Mouse (Mus musculus): Measurements from ENCODE around the gene Fgf12.

The Fgf12 gene

GRCm38 (mm10) chr16:28311618-28312017 is 441.2 kb downstream of the Fgf12 start:
- in situ Hi-C loops (cut with MboI) = no loop called here

GRCm38 (mm10) chr16:28303889-28304288 is 449.0 kb downstream of the Fgf12 start:
- in situ Hi-C loops (cut with MboI) = no loop called here

- in situ Hi-C loops (cut with MboI) = no loop called here
Measured at GRCm38 (mm10) chr16:28289689-28290330, 463.1 kb downstream of the Fgf12 start.

- in situ Hi-C loops (cut with MboI) = no loop called here
Measured at GRCm38 (mm10) chr16:28257904-28258303, 495.0 kb downstream of the Fgf12 start.

- in situ Hi-C loops (cut with MboI) = no loop called here
Measured at GRCm38 (mm10) chr16:28254303-28254702, 498.6 kb downstream of the Fgf12 start.

GRCm38 (mm10) chr16:28251930-28252329 is 500.9 kb downstream of the Fgf12 start:
- in situ Hi-C loops (cut with MboI) = no loop called here

GRCm38 (mm10) chr16:28242867-28243649 is 509.8 kb downstream of the Fgf12 start:
- in situ Hi-C loops (cut with MboI) = no loop called here

- in situ Hi-C loops (cut with MboI) = no loop called here
Measured at GRCm38 (mm10) chr16:28239382-28239781, 513.5 kb downstream of the Fgf12 start.

- in situ Hi-C loops (cut with MboI) = no loop called here
Measured at GRCm38 (mm10) chr16:28238019-28238868, 514.6 kb downstream of the Fgf12 start.

- in situ Hi-C loops (cut with MboI) = no loop called here
Measured at GRCm38 (mm10) chr16:28215930-28216329, 536.9 kb downstream of the Fgf12 start.

GRCm38 (mm10) chr16:28212411-28212810 is 540.5 kb downstream of the Fgf12 start:
- in situ Hi-C loops (cut with MboI) = no loop called here

GRCm38 (mm10) chr16:28156443-28156842 is 596.4 kb downstream of the Fgf12 start:
- in situ Hi-C loops (cut with MboI) = no loop called here

- in situ Hi-C loops (cut with MboI) = no loop called here
Measured at GRCm38 (mm10) chr16:28140972-28141371, 611.9 kb downstream of the Fgf12 start.

GRCm38 (mm10) chr16:28127006-28127405 is 625.9 kb downstream of the Fgf12 start:
- in situ Hi-C loops (cut with MboI) = no loop called here

Data from mature B cell (primary cell).